ENCODE assay signal across 18 mouse cellular contexts in genomic region chr5:137297126-137297525, GRCm38 (mm10).
"Had no signal": no experiment of that assay in that cellular context is flagged by ENCODE, and none has a peak within 500 bp of the region (broad histone marks: within the 10 kb centered on the region; RNA-seq: fewer than 3 reads in every experiment).

No protein-coding gene starts in this region.

- H3K4me2 ChIP-seq: lung, embryonic 14.5 days; midbrain, embryonic 13.5 days; neural tube, embryonic 13.5 days; neural tube, embryonic 15.5 days had no signal

- DNase-seq: lung, adult 18-20 months; lung, embryonic 14.5 days; lung, postnatal 10 days; lung, postnatal 4 days; retina, postnatal 1 day; right cerebral cortex, adult 18-20 months; right cerebral cortex, postnatal 25 days; right cerebral cortex, postnatal 4 days; spleen, adult 18-20 months; thymus, adult 18-20 months; thymus, postnatal 14 days; thymus, postnatal 36 days had no signal

- ATAC-seq: midbrain, embryonic 13.5 days; midbrain, embryonic 16.5 days had no signal

- H3K4me3 ChIP-seq: midbrain, embryonic 10.5 days; midbrain, embryonic 13.5 days; myocyte; neural tube, embryonic 13.5 days; neural tube, embryonic 15.5 days had no signal

- H3K27ac ChIP-seq: midbrain, embryonic 10.5 days; midbrain, embryonic 13.5 days; neural tube, embryonic 13.5 days; neural tube, embryonic 15.5 days had no signal

- H3K9me3 ChIP-seq: midbrain, embryonic 10.5 days; midbrain, embryonic 13.5 days; neural tube, embryonic 13.5 days; neural tube, embryonic 15.5 days had no signal

- H3K9ac ChIP-seq: lung, embryonic 14.5 days; midbrain, embryonic 13.5 days; neural tube, embryonic 13.5 days; neural tube, embryonic 15.5 days had no signal
